Mouse (Mus musculus) megakaryocyte, embryonic 14.5 days (primary cell): ENCODE results near the gene Cybc1. TPM values are rescaled to one million over a fixed set of nuclear protein-coding genes. Genes with fewer than 3 reads are reported as not detected.

Experiments used
- H3K27me3 ChIP-seq: replicated peaks from 2 replicates; pipeline ENCODE3; 2012; ENCODE audit warnings: inconsistent platforms
- H3K36me3 ChIP-seq: replicated peaks from 2 replicates; pipeline ENCODE3; 2012; ENCODE audit warnings: low read length, inconsistent platforms, mixed read lengths
- H3K4me1 ChIP-seq: 2 replicates; pipeline ENCODE4 v1.6.1; 2012; ENCODE audit warnings: inconsistent platforms
- H3K4me3 ChIP-seq: replicated peaks from 2 replicates; pipeline ENCODE3; 2012; ENCODE audit warnings: moderate library complexity, mild to moderate bottlenecking, inconsistent platforms
- H3K9me3 ChIP-seq: 2 replicates; pipeline ENCODE4 v1.6.1; 2012; ENCODE audit warnings: inconsistent platforms
- FLI1 ChIP-seq: IDR thresholded peaks from 2 replicates; pipeline ENCODE4 v1.6.1; 2012; ENCODE audit warnings: low read length, inconsistent platforms, mixed read lengths
- GATA1 ChIP-seq: IDR thresholded peaks from 3 replicates; pipeline ENCODE4 v1.6.1; 2012; ENCODE audit warnings: mixed read lengths, low read length, inconsistent platforms, borderline replicate concordance
- polyA plus RNA-seq: library from polyadenylated mRNA; stranded (reverse); fragments of >175 nt; gene quantifications from 2 replicates; pipeline ENCODE4 v1.2.3, GENCODE M21; 2012; ENCODE audit warnings: low replicate concordance; ENCODE audit not compliant: insufficient read depth

The Cybc1 gene
- polyA plus RNA-seq, 1 experiment = 9.5 TPM

- Histone ChIP-seq H3K36me3 (no peaks in the 10 kb centered on the region), H3K27me3 (peaks cover 43% of the 10 kb centered on the region), H3K4me3 (peak overlapping the region; percentile 12), H3K9me3 (peaks cover 4% of the 10 kb centered on the region), H3K4me1 (peaks cover 20% of the 10 kb centered on the region)
- no peak for TF ChIP-seq FLI1
- no peak for TF ChIP-seq GATA1
Observed at GRCm38 (mm10) chr11:121176285-121177270, 52.5 kb downstream of the Cybc1 start.

DNA sequence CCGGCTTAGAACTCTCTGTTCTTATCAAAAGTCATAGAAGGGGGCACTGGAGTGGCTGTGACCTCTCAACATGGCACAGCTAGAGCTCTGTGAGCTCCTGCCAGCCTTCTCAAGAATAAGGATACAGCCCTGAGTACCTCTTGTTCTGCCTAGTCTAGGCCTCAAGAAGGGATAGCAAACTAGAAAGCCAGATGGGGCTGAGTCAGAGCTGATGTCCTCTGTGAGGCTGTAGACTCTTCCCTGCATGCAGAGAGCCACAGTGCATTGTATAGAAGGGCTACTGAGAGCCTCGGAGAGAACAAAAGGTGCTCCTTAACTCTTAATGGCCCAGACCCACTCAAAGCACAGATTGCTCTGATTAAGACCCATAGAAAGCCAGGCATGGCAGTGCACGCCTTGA is 54.9 kb downstream of the Cybc1 start:
- H3K27me3 ChIP-seq = peaks cover 54% of the 10 kb centered on the region
- no peaks in the 10 kb centered on the region for H3K36me3 ChIP-seq
- no peak overlapping the region for H3K4me3 ChIP-seq
- peaks cover 20% of the 10 kb centered on the region for H3K4me1 ChIP-seq
- TF ChIP-seq FLI1 (no peak), GATA1 (no peak)
- peaks cover 4% of the 10 kb centered on the region for H3K9me3 ChIP-seq

- TF ChIP-seq GATA1 (no peak), FLI1 (no peak)
- peaks cover 20% of the 10 kb centered on the region for H3K4me1 ChIP-seq
Observed at GRCm38 (mm10) chr11:121173203-121173602, 55.9 kb downstream of the Cybc1 start.

More at GRCm38 (mm10) chr11:121173203-121173602, 55.9 kb downstream of the Cybc1 start:
- H3K27me3 ChIP-seq = peaks cover 52% of the 10 kb centered on the region
- H3K36me3 ChIP-seq = no peaks in the 10 kb centered on the region
- no peak overlapping the region for H3K4me3 ChIP-seq
- H3K9me3 ChIP-seq = no peaks in the 10 kb centered on the region

Other genes starting within 250 kb of the Cybc1 start
- gene Csnk1d, start 238.0 kb downstream of the Cybc1 start, polyA plus RNA-seq = 152 and 176 TPM in 2 replicates
- 28.5 and 38.2 TPM in 2 replicates for gene Cd7, start 189.9 kb downstream of the Cybc1 start, polyA plus RNA-seq
- not detected in 2 replicates for gene Sectm1b, start 165.8 kb downstream of the Cybc1 start, polyA plus RNA-seq
- gene Sectm1a, start 148.1 kb downstream of the Cybc1 start, polyA plus RNA-seq = not detected in 2 replicates
- gene Tex19.2, start 110.6 kb downstream of the Cybc1 start, polyA plus RNA-seq = 0.08 TPM in 1 of 2 replicates, not detected in the other
- not detected in 2 replicates for gene Tex19.1, start 83.2 kb downstream of the Cybc1 start, polyA plus RNA-seq
- not detected in 2 replicates for gene Uts2r, start 69.1 kb downstream of the Cybc1 start, polyA plus RNA-seq
- 3.7 and 4.2 TPM in 2 replicates for gene Hexdc, start 24.9 kb downstream of the Cybc1 start, polyA plus RNA-seq
- 4.5 and 7.6 TPM in 2 replicates for gene Ogfod3, start 24.6 kb downstream of the Cybc1 start, polyA plus RNA-seq
- 10.2 and 13.3 TPM in 2 replicates for gene Narf, start 7.9 kb upstream of the Cybc1 start, polyA plus RNA-seq
- 24.9 and 43.6 TPM in 2 replicates for gene Foxk2, start 30.7 kb upstream of the Cybc1 start, polyA plus RNA-seq
- 5.5 and 5.6 TPM in 2 replicates for gene Wdr45b, start 125.1 kb upstream of the Cybc1 start, polyA plus RNA-seq
- 0.30 and 1.5 TPM in 2 replicates for gene Rab40b, start 158.9 kb upstream of the Cybc1 start, polyA plus RNA-seq
- gene Fn3krp, start 192.1 kb upstream of the Cybc1 start, polyA plus RNA-seq = 0.48 TPM in 1 of 2 replicates, not detected in the other
- gene Fn3k, start 205.6 kb upstream of the Cybc1 start, polyA plus RNA-seq = not detected in 2 replicates
- 3.3 and 5.3 TPM in 2 replicates for gene Tbcd, start 222.6 kb upstream of the Cybc1 start, polyA plus RNA-seq